Mouse (Mus musculus) heart, embryonic 14.5 days (tissue): ENCODE data around the gene Adipoq. TPM values are rescaled to one million over a fixed set of nuclear protein-coding genes. Genes with fewer than 3 reads are reported as not detected.
"Not testable (repeated sequence)": the region's sequence is repeated elsewhere in the genome, so short reads cannot be mapped to it uniquely, and the experiment has no call there.

Source experiments
- ATAC-seq: fragments of 200-750 bp; cut with Nextera tagmentation; 2 replicates; pipeline ENCODE4 v1.8.0; 2017; ENCODE audit warnings: low read depth, moderate TSS enrichment; ENCODE audit not compliant: insufficient number of reproducible peaks, insufficient read depth, low FRiP score
- H3K27ac ChIP-seq, 2 experiments: fragments of 200-500 bp in 1 of 2; fragments of 300-500 bp in 1 of 2; sonication (generic) in 1 of 2; replicated peaks in 1 of 2; 2 replicates each; pipeline ENCODE4 v1.5.1; 2012 to 2014; ENCODE audit warnings: low read depth in 2 of 2, low read length in 2 of 2, control low read depth in 1 of 2, mild to moderate bottlenecking in 1 of 2, mixed read lengths in 1 of 2; ENCODE audit not compliant: control insufficient read depth in 1 of 2, insufficient read depth in 1 of 2
- H3K27me3 ChIP-seq: fragments of 300-500 bp; sonication (generic); 2 replicates; pipeline ENCODE4 v1.6.1; 2014; ENCODE audit warnings: mild to moderate bottlenecking, low read length, control low read depth; ENCODE audit not compliant: control insufficient read depth, insufficient read depth
- H3K36me3 ChIP-seq: fragments of 300-500 bp; sonication (generic); 2 replicates; pipeline ENCODE4 v1.6.1; 2014; ENCODE audit warnings: mild to moderate bottlenecking, control low read depth, low read length, mixed read lengths; ENCODE audit not compliant: control insufficient read depth, insufficient read depth
- H3K4me1 ChIP-seq, 2 experiments: fragments of 200-500 bp in 1 of 2; fragments of 300-500 bp in 1 of 2; sonication (generic) in 1 of 2; 2 replicates each; pipeline ENCODE4 v1.6.1; 2012 to 2014; ENCODE audit warnings: low read length in 2 of 2, control low read depth in 1 of 2, mixed read lengths in 1 of 2; ENCODE audit not compliant: control insufficient read depth in 2 of 2, insufficient read depth in 2 of 2
- H3K4me2 ChIP-seq: fragments of 300-500 bp; sonication (generic); 2 replicates; pipeline ENCODE4 v1.6.1; 2014; ENCODE audit warnings: mild to moderate bottlenecking, low read length
- H3K4me3 ChIP-seq, 2 experiments: fragments of 200-500 bp in 1 of 2; fragments of 300-500 bp in 1 of 2; sonication (generic) in 1 of 2; 2 replicates each; pipeline ENCODE4 v1.5.1; 2012 to 2014; ENCODE audit warnings: low read length in 2 of 2, mild to moderate bottlenecking in 2 of 2, control low read depth in 1 of 2, low read depth in 1 of 2, moderate library complexity in 1 of 2; ENCODE audit not compliant: control insufficient read depth in 1 of 2, insufficient read depth in 1 of 2
- H3K9ac ChIP-seq: fragments of 300-500 bp; sonication (generic); 2 replicates; pipeline ENCODE4 v1.6.1; 2014; ENCODE audit warnings: mild to moderate bottlenecking, low read length
- H3K9me3 ChIP-seq: fragments of 300-500 bp; sonication (generic); 2 replicates; pipeline ENCODE4 v1.6.1; 2016; ENCODE audit warnings: low read length, control low read depth; ENCODE audit not compliant: control insufficient read depth
- WGBS: fragments of 180-500 bp; shearing (Covaris S2); extraction: QIAGEN DNeasy Blood & Tissue Kit; methylation state at CpG from one replicate; pipeline ENCODE4 v1.1.7; 2014; 5-methylcytosine and 5-hydroxymethylcytosine counted together
- polyA plus RNA-seq: library from polyadenylated mRNA; unstranded; fragments of >200 nt; fragmentation: Nextera tagmentation; extraction: Ambion mirVana; gene quantifications from 2 replicates; pipeline ENCODE4 v1.2.1, GENCODE M21; 2014

The Adipoq gene
- polyA plus RNA-seq = 0.15 TPM in 1 of 2 replicates, not detected in the other

- H3K4me2 ChIP-seq = no peak within 1 kb of the TSS
- H3K27ac ChIP-seq = no peak within 1 kb of the TSS
- 77% methylated on average over 3 of the region's 3 CpGs for WGBS
- ATAC-seq = no peak
- H3K27me3 ChIP-seq = no peaks in the 10 kb centered on the region
- H3K36me3 ChIP-seq = no peaks in the 10 kb centered on the region
- no peak within 1 kb of the TSS for H3K9ac ChIP-seq
- peaks cover 2 to 9% of the 10 kb centered on the region in 2 experiments; a peak in 1 of 4 replicates for H3K4me1 ChIP-seq
- H3K4me3 ChIP-seq = no peak within 1 kb of the TSS
- no peaks in the 10 kb centered on the region for H3K9me3 ChIP-seq
These were observed at the start of gene Adipoq for GRCm38 (mm10) chr16:23146280-23146679. TSS of gene Adipoq (plus strand) at chr16:23146536.

GRCm38 (mm10) chr16:23096886-23097285 is 49.5 kb upstream of the Adipoq start:
- H3K9ac ChIP-seq, H3K4me2 ChIP-seq, H3K36me3 ChIP-seq, H3K27me3 ChIP-seq, H3K9me3 ChIP-seq, H3K27ac ChIP-seq, H3K4me3 ChIP-seq, ATAC-seq: not testable (repeated sequence)
- H3K4me1 ChIP-seq = peaks cover 6 to 10% of the 10 kb centered on the region in 2 experiments
- 80% methylated on average over 1 of the region's 1 CpGs for WGBS

- not testable (repeated sequence) for ATAC-seq, H3K4me3 ChIP-seq, H3K27me3 ChIP-seq, H3K36me3 ChIP-seq, H3K27ac ChIP-seq, H3K9ac ChIP-seq, H3K4me2 ChIP-seq, H3K9me3 ChIP-seq
- 79% methylated on average over 8 of the region's 8 CpGs for WGBS
- peaks cover 6 to 10% of the 10 kb centered on the region in 2 experiments for H3K4me1 ChIP-seq
These were observed 48.8 kb upstream of the Adipoq start for GRCm38 (mm10) chr16:23097290-23098104.

DNA sequence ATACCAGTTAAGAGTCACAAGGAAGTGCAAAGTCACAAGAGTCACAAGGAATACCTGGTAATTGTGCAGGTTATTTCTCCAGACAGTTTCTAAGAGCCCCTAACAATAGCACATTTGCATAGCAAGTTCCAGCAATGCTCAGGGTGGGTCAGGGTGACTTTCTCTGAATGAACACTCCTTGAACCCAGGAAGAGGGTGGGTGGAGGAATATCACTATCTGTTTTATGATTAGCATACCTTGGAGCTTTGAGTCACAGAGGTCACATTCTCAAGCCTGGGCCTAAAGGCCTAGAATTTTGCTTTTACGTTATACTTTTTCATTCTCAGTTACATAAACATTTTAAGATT is 48.3 kb upstream of the Adipoq start:
- H3K9ac ChIP-seq, H3K27me3 ChIP-seq, H3K27ac ChIP-seq, H3K9me3 ChIP-seq, H3K36me3 ChIP-seq, H3K4me2 ChIP-seq, H3K4me3 ChIP-seq, ATAC-seq: not testable (repeated sequence)
- WGBS = 91% methylated on average over 1 of the region's 1 CpGs
- peaks cover 6 to 10% of the 10 kb centered on the region in 2 experiments for H3K4me1 ChIP-seq

GRCm38 (mm10) chr16:23099632-23100031 is 46.7 kb upstream of the Adipoq start:
- peak overlapping the region; percentile 70 for H3K9ac ChIP-seq
- no peak for ATAC-seq
- H3K4me3 ChIP-seq = peak overlapping the region; percentile 43 to 47
- peak overlapping the region in 1 of 2 experiments; percentile 49; a peak in 1 of 4 replicates for H3K27ac ChIP-seq
- H3K4me2 ChIP-seq = peak overlapping the region; percentile 75
- WGBS = 14% methylated on average over 12 of the region's 12 CpGs
- no peaks in the 10 kb centered on the region for H3K9me3 ChIP-seq
- H3K27me3 ChIP-seq = no peaks in the 10 kb centered on the region
- H3K36me3 ChIP-seq = no peaks in the 10 kb centered on the region
- peaks cover 6 to 10% of the 10 kb centered on the region in 2 experiments for H3K4me1 ChIP-seq

- Histone ChIP-seq H3K27ac (peak overlapping the region; percentile 28 to 49; a peak in 3 of 4 replicates), H3K9me3 (no peaks in the 10 kb centered on the region), H3K4me3 (peak overlapping the region; percentile 43 to 47), H3K4me1 (peaks cover 6 to 11% of the 10 kb centered on the region in 2 experiments), H3K4me2 (peak overlapping the region; percentile 75), H3K9ac (peak overlapping the region; percentile 70), H3K27me3 (no peaks in the 10 kb centered on the region), H3K36me3 (no peaks in the 10 kb centered on the region)
- 2% methylated on average over 9 of the region's 9 CpGs for WGBS
- 0 out of 2 replicates have a peak, but pooled peaks have one; percentile 54 for ATAC-seq
These were observed 46.2 kb upstream of the Adipoq start for GRCm38 (mm10) chr16:23100099-23100575.

DNA sequence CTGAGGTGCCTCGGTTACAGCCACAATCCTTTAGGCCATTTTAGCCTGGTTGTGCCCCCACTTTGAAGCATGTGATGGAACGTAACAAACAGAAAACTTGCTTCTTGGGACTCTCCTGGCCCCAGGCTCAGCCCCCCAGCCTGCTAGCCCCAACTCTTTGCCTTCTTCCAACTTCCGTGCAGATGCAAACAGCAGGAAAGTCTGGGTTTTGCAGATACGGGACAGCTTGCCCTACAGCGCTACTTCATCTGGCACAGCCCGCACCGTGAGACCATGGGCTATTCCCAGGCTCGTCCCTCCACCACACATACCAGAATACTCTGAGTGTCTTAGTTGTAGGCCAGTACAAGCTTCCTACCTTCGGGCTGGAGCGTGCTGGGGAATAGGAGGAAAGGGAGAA is 45.7 kb upstream of the Adipoq start:
- Histone ChIP-seq H3K4me3 (peak overlapping the region; percentile 43 to 47), H3K4me2 (peak overlapping the region; percentile 75), H3K9ac (peak overlapping the region; percentile 70), H3K27me3 (no peaks in the 10 kb centered on the region), H3K36me3 (no peaks in the 10 kb centered on the region), H3K27ac (peak overlapping the region; percentile 28 to 49; a peak in 3 of 4 replicates), H3K4me1 (peaks cover 6 to 15% of the 10 kb centered on the region in 2 experiments), H3K9me3 (no peaks in the 10 kb centered on the region)
- ATAC-seq = 0 out of 2 replicates have a peak, but pooled peaks have one; percentile 36
- 8% methylated on average over 10 of the region's 10 CpGs for WGBS
